9 mouse cellular contexts compared by ENCODE assay signal in genomic region chr5:137631591-137631990, GRCm38 (mm10). TPM values are rescaled to one million over a fixed set of nuclear protein-coding genes. Genes with fewer than 3 reads are reported as not detected.
DNase-seq lines count a peak whose midpoint lies in the region; ATAC-seq and TF ChIP-seq lines count a peak whose summit lies in the region.
"Had no signal": no experiment of that assay in that cellular context is flagged by ENCODE, and none has a peak within 500 bp of the region (broad histone marks: within the 10 kb centered on the region; RNA-seq: fewer than 3 reads in every experiment).

No protein-coding gene starts in this region.

- TF ChIP-seq CTCF in intestine, postnatal 0 days (IDR thresholded peaks at IDR 0.05; ENCODE audit: low read depth) = no peak

- H3K27ac ChIP-seq in lung, embryonic 16.5 days (ENCODE audit: low read length) = peak overlapping the region; percentile 99
- H3K27ac ChIP-seq in intestine, postnatal 0 days (ENCODE audit: low read depth, low read length) = peak overlapping the region; percentile 93
- no peak overlapping the region for H3K27ac ChIP-seq in neural tube, embryonic 14.5 days (ENCODE audit: low read depth, low read length)

- no peaks in the 10 kb centered on the region for H3K9me3 ChIP-seq in erythroblast, embryonic 14.5 days (ENCODE audit: control insufficient read depth, low read length)
- no peaks in the 10 kb centered on the region for H3K9me3 ChIP-seq in lung, embryonic 16.5 days (ENCODE audit: control insufficient read depth, low read length)
- no peaks in the 10 kb centered on the region for H3K9me3 ChIP-seq in intestine, postnatal 0 days (ENCODE audit: control insufficient read depth)
- H3K9me3 ChIP-seq in neural tube, embryonic 14.5 days (ENCODE audit: control insufficient read depth, low read length) = no peaks in the 10 kb centered on the region

- no peaks in the 10 kb centered on the region for H3K27me3 ChIP-seq in erythroblast, embryonic 14.5 days (ENCODE audit: control insufficient read depth)
- H3K27me3 ChIP-seq in lung, embryonic 16.5 days (ENCODE audit: control insufficient read depth, insufficient read depth, low read depth, low read length) = no peaks in the 10 kb centered on the region
- no peaks in the 10 kb centered on the region for H3K27me3 ChIP-seq in intestine, postnatal 0 days (replicated peaks; ENCODE audit: control insufficient read depth, insufficient read depth, low read length)
- H3K27me3 ChIP-seq in neural tube, embryonic 14.5 days (ENCODE audit: control insufficient read depth, insufficient read depth, low read length) = no peaks in the 10 kb centered on the region

- peaks cover 54% of the 10 kb centered on the region for H3K4me1 ChIP-seq in erythroblast, embryonic 14.5 days (ENCODE audit: control insufficient read depth)
- peaks cover 40% of the 10 kb centered on the region for H3K4me1 ChIP-seq in lung, embryonic 16.5 days (replicated peaks; ENCODE audit: control insufficient read depth, insufficient read depth, low read length)
- peaks cover 15% of the 10 kb centered on the region for H3K4me1 ChIP-seq in intestine, postnatal 0 days (replicated peaks; ENCODE audit: control insufficient read depth, insufficient read depth, low read length)
- H3K4me1 ChIP-seq in neural tube, embryonic 14.5 days (ENCODE audit: control insufficient read depth, insufficient read depth, low read length) = peaks cover 26% of the 10 kb centered on the region

- H3K9ac ChIP-seq in lung, embryonic 16.5 days (ENCODE audit: low read length) = peak overlapping the region; percentile 87
- H3K9ac ChIP-seq in intestine, postnatal 0 days (ENCODE audit: low read depth, low read length) = 0 out of 2 replicates have a peak overlapping the region, but pooled peaks have one; percentile 65
- no peak overlapping the region for H3K9ac ChIP-seq in neural tube, embryonic 14.5 days (replicated peaks; ENCODE audit: low read depth, low read length)

- DNase-seq in lung, postnatal 14 days = no peak
- DNase-seq in cerebellum, postnatal 10 days = no peak
- DNase-seq in frontal cortex, postnatal 14 days (ENCODE audit: low spot score in 2 of 2) = no peak
- DNase-seq: adrenal gland, postnatal 36 days had no signal

- 45% methylated on average over 4 of the region's 4 CpGs for WGBS in lung, embryonic 16.5 days
- WGBS in intestine, postnatal 0 days = 47% methylated on average over 4 of the region's 4 CpGs
- 66% methylated on average over 4 of the region's 4 CpGs for WGBS in neural tube, embryonic 14.5 days

- peak overlapping the region; percentile 99 for H3K4me3 ChIP-seq in erythroblast, embryonic 14.5 days (replicated peaks)
- H3K4me3 ChIP-seq in lung, embryonic 16.5 days (ENCODE audit: low read length) = peak overlapping the region; percentile 91
- no peak overlapping the region; the same call in 1 of the 2 replicates for H3K4me3 ChIP-seq in intestine, postnatal 0 days (ENCODE audit: low read depth, low read length)
- H3K4me3 ChIP-seq in neural tube, embryonic 14.5 days (ENCODE audit: low read depth, low read length) = no peak overlapping the region; the same call in 1 of the 2 replicates

- H3K36me3 ChIP-seq in erythroblast, embryonic 14.5 days (ENCODE audit: control insufficient read depth) = peaks cover 61% of the 10 kb centered on the region
- peaks cover 12% of the 10 kb centered on the region for H3K36me3 ChIP-seq in lung, embryonic 16.5 days (ENCODE audit: control insufficient read depth, insufficient read depth, low read length)
- H3K36me3 ChIP-seq in intestine, postnatal 0 days (ENCODE audit: control insufficient read depth, insufficient read depth) = peaks cover 24% of the 10 kb centered on the region
- peaks cover 12% of the 10 kb centered on the region; the same call in 1 of the 2 replicates for H3K36me3 ChIP-seq in neural tube, embryonic 14.5 days (ENCODE audit: control insufficient read depth, insufficient read depth, low read length)

- H3K4me2 ChIP-seq in lung, embryonic 16.5 days (ENCODE audit: low read depth, low read length) = peak overlapping the region; percentile 57
- H3K4me2 ChIP-seq in intestine, postnatal 0 days (replicated peaks; ENCODE audit: low read depth) = peak overlapping the region; percentile 72
- peak overlapping the region; percentile 91; the same call in 1 of the 2 replicates for H3K4me2 ChIP-seq in neural tube, embryonic 14.5 days (ENCODE audit: low read depth, low read length)

- no peak for ATAC-seq in erythroblast, adult 5-6 weeks (replicated peaks; ENCODE audit: low FRiP score, poor library complexity, severe bottlenecking)
- no peak for ATAC-seq in lung, embryonic 16.5 days (ENCODE audit: low read depth)
- no peak for ATAC-seq in intestine, postnatal 0 days
- ATAC-seq in neural tube, embryonic 14.5 days (ENCODE audit: low read depth) = no peak

RNA-seq across cellular contexts. Expression of gene Gm20605, which starts 2.6 kb away (rescaled TPM):
- 3.8 and 3.9 TPM in 2 replicates for polyA plus RNA-seq in erythroblast, embryonic 14.5 days (2012)
- 1.9 and 6.3 TPM in 2 replicates for total RNA-seq in erythroblast, adult 5-6 weeks (2015; ENCODE audit: low replicate concordance)
- 0.94 and 4.7 TPM in 2 replicates for total RNA-seq in erythroblast, adult 5-6 weeks (2017; ENCODE audit: low replicate concordance)
- polyA plus RNA-seq in lung, embryonic 16.5 days (2015; fragmentation: Nextera tagmentation; extraction: Ambion mirVana) = 14.8 and 18.1 TPM in 2 replicates
- polyA plus RNA-seq in intestine, postnatal 0 days (2015; fragmentation: Nextera tagmentation; extraction: Ambion mirVana) = 1.3 and 1.8 TPM in 2 replicates
- 6.5 and 7.9 TPM in 2 replicates for polyA plus RNA-seq in neural tube, embryonic 14.5 days (2014; fragmentation: Nextera tagmentation; extraction: Ambion mirVana)

RNA-seq across cellular contexts. Expression of gene Lrch4, which starts 2.7 kb away (rescaled TPM):
- 6.3 and 7.1 TPM in 2 replicates for polyA plus RNA-seq in erythroblast, embryonic 14.5 days (2012)
- 9.0 and 27.2 TPM in 2 replicates for total RNA-seq in erythroblast, adult 5-6 weeks (2015; ENCODE audit: low replicate concordance)
- total RNA-seq in erythroblast, adult 5-6 weeks (2017; ENCODE audit: low replicate concordance) = 10.6 and 13.9 TPM in 2 replicates
- 34.2 and 42.6 TPM in 2 replicates for polyA plus RNA-seq in lung, embryonic 16.5 days (2015; fragmentation: Nextera tagmentation; extraction: Ambion mirVana)
- polyA plus RNA-seq in intestine, postnatal 0 days (2015; fragmentation: Nextera tagmentation; extraction: Ambion mirVana) = 31.5 and 31.6 TPM in 2 replicates
- 16.0 and 18.4 TPM in 2 replicates for polyA plus RNA-seq in neural tube, embryonic 14.5 days (2014; fragmentation: Nextera tagmentation; extraction: Ambion mirVana)

RNA-seq across cellular contexts. Expression of gene Fbxo24, which starts 2.8 kb away (rescaled TPM):
- not detected in 2 replicates for polyA plus RNA-seq in erythroblast, embryonic 14.5 days (2012)
- not detected in 2 replicates for total RNA-seq in erythroblast, adult 5-6 weeks (2015; ENCODE audit: low replicate concordance)
- not detected in 2 replicates for total RNA-seq in erythroblast, adult 5-6 weeks (2017; ENCODE audit: low replicate concordance)
- 0.13 and 0.15 TPM in 2 replicates for polyA plus RNA-seq in lung, embryonic 16.5 days (2015; fragmentation: Nextera tagmentation; extraction: Ambion mirVana)
- 0.16 and 0.25 TPM in 2 replicates for polyA plus RNA-seq in intestine, postnatal 0 days (2015; fragmentation: Nextera tagmentation; extraction: Ambion mirVana)
- 0.19 TPM in 1 of 2 replicates, not detected in the other for polyA plus RNA-seq in neural tube, embryonic 14.5 days (2014; fragmentation: Nextera tagmentation; extraction: Ambion mirVana)

RNA-seq across cellular contexts. Expression of gene Sap25, which starts 9.5 kb away (rescaled TPM):
- polyA plus RNA-seq in erythroblast, embryonic 14.5 days (2012) = 5.9 and 11.5 TPM in 2 replicates
- total RNA-seq in erythroblast, adult 5-6 weeks (2015; ENCODE audit: low replicate concordance) = 11.0 and 17.1 TPM in 2 replicates
- 3.1 and 4.8 TPM in 2 replicates for total RNA-seq in erythroblast, adult 5-6 weeks (2017; ENCODE audit: low replicate concordance)
- polyA plus RNA-seq in lung, embryonic 16.5 days (2015; fragmentation: Nextera tagmentation; extraction: Ambion mirVana) = 9.7 and 12.4 TPM in 2 replicates
- 2.3 and 4.8 TPM in 2 replicates for polyA plus RNA-seq in intestine, postnatal 0 days (2015; fragmentation: Nextera tagmentation; extraction: Ambion mirVana)
- polyA plus RNA-seq in neural tube, embryonic 14.5 days (2014; fragmentation: Nextera tagmentation; extraction: Ambion mirVana) = 5.7 and 5.9 TPM in 2 replicates

RNA-seq across cellular contexts. Expression of gene Irs3, which starts 13.9 kb away (rescaled TPM):
- 0.02 TPM in 1 of 2 replicates, not detected in the other for polyA plus RNA-seq in erythroblast, embryonic 14.5 days (2012)
- total RNA-seq in erythroblast, adult 5-6 weeks (2015; ENCODE audit: low replicate concordance) = not detected in 2 replicates
- not detected in 2 replicates for total RNA-seq in erythroblast, adult 5-6 weeks (2017; ENCODE audit: low replicate concordance)
- polyA plus RNA-seq in lung, embryonic 16.5 days (2015; fragmentation: Nextera tagmentation; extraction: Ambion mirVana) = 0.38 TPM in 1 of 2 replicates, not detected in the other
- polyA plus RNA-seq in intestine, postnatal 0 days (2015; fragmentation: Nextera tagmentation; extraction: Ambion mirVana) = 0.09 and 0.18 TPM in 2 replicates
- polyA plus RNA-seq in neural tube, embryonic 14.5 days (2014; fragmentation: Nextera tagmentation; extraction: Ambion mirVana) = 0.31 TPM in 1 of 2 replicates, not detected in the other

Comparison
In these comparisons a context has a peak if more than half of its experiments do, and no peak if none do; other contexts are left out.
1. H3K4me3 ChIP-seq: peak in erythroblast, embryonic 14.5 days (single experiment) and lung, embryonic 16.5 days (single experiment); none in intestine, postnatal 0 days (single experiment) and neural tube, embryonic 14.5 days (single experiment).
2. Peak in every context shown above with its lines, with median percentiles within 50 percentile points of each other: H3K4me2 ChIP-seq.